Mouse (Mus musculus) stomach, postnatal 0 days (tissue): ENCODE data around the gene Map2k4.

Source experiments
- CTCF ChIP-seq: IDR thresholded peaks from 2 replicates; pipeline ENCODE4 v1.5.1; 2016; ENCODE audit warnings: antibody characterized with exemption, low read depth, mild to moderate bottlenecking, moderate library complexity
- EP300 ChIP-seq: optimal IDR thresholded peaks from 2 replicates; pipeline ENCODE3; 2016; ENCODE audit warnings: antibody characterized with exemption

- TF ChIP-seq CTCF (no peak), EP300 (no peak)
Measured at GRCm38 (mm10) chr11:65806321-65806904, 18.3 kb upstream of the Map2k4 start.
